Mouse (Mus musculus) heart, adult 2 months (tissue): ENCODE data around the gene Ociad1.

Experiments used
- CTCF ChIP-seq: fragments of 200-600 bp; IDR thresholded peaks from 2 replicates; pipeline ENCODE4 v1.8.1; 2022; ENCODE audit warnings: antibody characterized with exemption, mild to moderate bottlenecking, moderate library complexity
- EP300 ChIP-seq: fragments of 200-500 bp; IDR thresholded peaks from 2 replicates; pipeline ENCODE4 v1.6.1; 2011; ENCODE audit warnings: low read depth, low read length, control low read depth; ENCODE audit not compliant: insufficient read depth
- POLR2A ChIP-seq: fragments of 200-500 bp; IDR thresholded peaks from 2 replicates; pipeline ENCODE4 v1.6.1; 2011; ENCODE audit warnings: mild to moderate bottlenecking, low read depth, low read length, control low read depth; ENCODE audit not compliant: insufficient read depth

DNA sequence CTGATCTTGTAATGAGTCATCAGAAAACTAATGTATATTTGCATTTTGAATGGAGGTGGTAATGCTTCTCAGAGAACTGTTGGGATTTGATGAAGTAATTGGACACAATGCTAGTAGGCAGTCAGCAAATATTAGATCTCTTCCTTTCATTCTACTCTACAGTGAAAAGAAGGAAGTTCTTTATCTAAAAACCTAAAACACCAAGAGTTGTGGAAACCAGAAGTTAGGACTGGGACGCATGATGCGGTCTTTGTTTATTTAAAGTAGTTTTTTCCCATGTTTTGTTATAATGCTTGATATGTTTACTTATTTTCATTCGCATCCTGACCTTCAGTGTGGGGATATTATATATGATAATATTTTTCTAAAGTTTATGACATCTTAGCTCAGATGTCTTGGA lies 14.7 kb downstream of the Ociad1 start:
- TF ChIP-seq CTCF (no peak), EP300 (no peak), POLR2A (no peak)
